Mouse (Mus musculus): ENCODE measurements around the gene Actr1b.
"Not testable (repeated sequence)": the region's sequence is repeated elsewhere in the genome, so short reads cannot be mapped to it uniquely, and the experiment has no call there.

Actr1b gene

GRCm38 (mm10) chr1:36697030-36697429 lies 17.2 kb downstream of the Actr1b start:
- no peak for DNase-seq (ENCODE audit: low spot score)

GRCm38 (mm10) chr1:36696411-36696810 lies 17.8 kb downstream of the Actr1b start:
- no peak for DNase-seq (ENCODE audit: low spot score)

- no peak for DNase-seq (ENCODE audit: low spot score)
These were observed 19.4 kb downstream of the Actr1b start for GRCm38 (mm10) chr1:36694871-36695270.

- DNase-seq (ENCODE audit: low spot score), result peak; percentile 87
These were observed 22.7 kb downstream of the Actr1b start, which contains the start of gene Cox5b for GRCm38 (mm10) chr1:36691271-36692155. Cox5b (plus strand) TSS chr1:36691449.

- no peak for DNase-seq (ENCODE audit: low spot score)
These were observed 23.5 kb downstream of the Actr1b start for GRCm38 (mm10) chr1:36690671-36691235.

- peak; percentile 42 for DNase-seq (ENCODE audit: low spot score)
These were observed 30.3 kb downstream of the Actr1b start for GRCm38 (mm10) chr1:36683810-36684467.

- no peak for DNase-seq (ENCODE audit: low spot score)
These were observed 31.4 kb downstream of the Actr1b start, which contains the start of gene Fam178b for GRCm38 (mm10) chr1:36682620-36683355. Fam178b (minus strand) TSS chr1:36683183.

- no peak for DNase-seq (ENCODE audit: low spot score)
These were observed 33.3 kb downstream of the Actr1b start for GRCm38 (mm10) chr1:36680893-36681292.

- no peak for DNase-seq (ENCODE audit: low spot score)
These were observed 39.3 kb downstream of the Actr1b start for GRCm38 (mm10) chr1:36674936-36675335.

GRCm38 (mm10) chr1:36672648-36673350 lies 41.4 kb downstream of the Actr1b start:
- DNase-seq (ENCODE audit: low spot score), result no peak

- DNase-seq (ENCODE audit: low spot score), result no peak
These were observed 43.0 kb downstream of the Actr1b start for GRCm38 (mm10) chr1:36671260-36671659.

- no peak for DNase-seq (ENCODE audit: low spot score)
These were observed 44.0 kb downstream of the Actr1b start for GRCm38 (mm10) chr1:36670256-36670655.

GRCm38 (mm10) chr1:36668007-36668406 lies 46.2 kb downstream of the Actr1b start:
- DNase-seq (ENCODE audit: low spot score), result not testable (repeated sequence)

GRCm38 (mm10) chr1:36665934-36666333 lies 48.3 kb downstream of the Actr1b start:
- no peak for DNase-seq (ENCODE audit: low spot score)

- DNase-seq (ENCODE audit: low spot score), result no peak
These were observed 49.0 kb downstream of the Actr1b start for GRCm38 (mm10) chr1:36665165-36665723.

- DNase-seq (ENCODE audit: low spot score), result no peak
These were observed 49.8 kb downstream of the Actr1b start for GRCm38 (mm10) chr1:36664457-36664856.

GRCm38 (mm10) chr1:36658621-36659399 lies 55.4 kb downstream of the Actr1b start:
- DNase-seq (ENCODE audit: low spot score), result no peak

GRCm38 (mm10) chr1:36657658-36658415 lies 56.4 kb downstream of the Actr1b start:
- DNase-seq (ENCODE audit: low spot score), result no peak

GRCm38 (mm10) chr1:36656233-36656632 lies 58.0 kb downstream of the Actr1b start:
- DNase-seq (ENCODE audit: low spot score), result no peak
